Mouse (Mus musculus) lung, postnatal 0 days (tissue): ENCODE data around the gene Tamm41. TPM values are rescaled to one million over a fixed set of nuclear protein-coding genes. Genes with fewer than 3 reads are reported as not detected.

Experiments used
- ATAC-seq: fragments of 200-750 bp; cut with Nextera tagmentation; 2 replicates; pipeline ENCODE4 v1.8.0; 2017; ENCODE audit warnings: moderate library complexity
- DNase-seq: peaks from one replicate; pipeline ENCODE4 v3.0.0-alpha.2; 2016; ENCODE audit warnings: low spot score
- H3K27ac ChIP-seq: fragments of 300-500 bp; sonication (generic); 2 replicates; pipeline ENCODE4 v1.5.1; 2014; ENCODE audit warnings: antibody characterized with exemption, mild to moderate bottlenecking, low read length, mixed read lengths
- H3K27me3 ChIP-seq: fragments of 300-500 bp; sonication (generic); replicated peaks from 2 replicates; pipeline ENCODE4 v1.6.1; 2014; ENCODE audit warnings: low read length, mixed read lengths; ENCODE audit not compliant: insufficient read depth
- H3K36me3 ChIP-seq: fragments of 300-500 bp; sonication (generic); 2 replicates; pipeline ENCODE4 v1.6.1; 2014; ENCODE audit warnings: low read length, mixed read lengths; ENCODE audit not compliant: insufficient read depth
- H3K4me1 ChIP-seq: fragments of 300-500 bp; sonication (generic); 2 replicates; pipeline ENCODE4 v1.6.1; 2014; ENCODE audit warnings: antibody characterized with exemption, low read depth, low read length, mixed read lengths; ENCODE audit not compliant: insufficient read depth
- H3K4me2 ChIP-seq: fragments of 300-500 bp; sonication (generic); replicated peaks from 2 replicates; pipeline ENCODE4 v1.6.1; 2014; ENCODE audit warnings: low read depth, mild to moderate bottlenecking, low read length, moderate library complexity, mixed read lengths
- H3K4me3 ChIP-seq: fragments of 300-500 bp; sonication (generic); 2 replicates; pipeline ENCODE4 v1.5.1; 2014; ENCODE audit warnings: low read depth, low read length
- H3K9ac ChIP-seq: fragments of 300-500 bp; sonication (generic); replicated peaks from 2 replicates; pipeline ENCODE4 v1.6.1; 2014; ENCODE audit warnings: low read depth, mild to moderate bottlenecking
- H3K9me3 ChIP-seq: fragments of 300-500 bp; sonication (generic); 2 replicates; pipeline ENCODE4 v1.6.1; 2016; ENCODE audit warnings: low read length, mixed read lengths
- CTCF ChIP-seq: IDR thresholded peaks from 2 replicates; pipeline ENCODE4 v1.5.1; 2016; ENCODE audit warnings: antibody characterized with exemption, mild to moderate bottlenecking
- EP300 ChIP-seq: IDR thresholded peaks from 2 replicates; pipeline ENCODE4 v1.6.1; 2016; ENCODE audit warnings: antibody characterized with exemption, mild to moderate bottlenecking, control low read depth
- WGBS: fragments of 180-500 bp; shearing (Covaris S2); extraction: QIAGEN DNeasy Blood & Tissue Kit; methylation state at CpG from one replicate; pipeline ENCODE4 v1.1.7; 2014; 5-methylcytosine and 5-hydroxymethylcytosine counted together
- polyA plus RNA-seq: library from polyadenylated mRNA; unstranded; fragments of >200 nt; fragmentation: Nextera tagmentation; extraction: Ambion mirVana; gene quantifications from 2 replicates; pipeline ENCODE4 v1.2.1, GENCODE M21; 2015

The Tamm41 gene
- polyA plus RNA-seq, 1 experiment from 2014 or later: 27.7 TPM

GRCm38 (mm10) chr6:115010815-115011214 is 26.9 kb downstream of the Tamm41 start:
- H3K4me3 ChIP-seq: no peak overlapping the region

GRCm38 (mm10) chr6:115010304-115010703 is 27.4 kb downstream of the Tamm41 start:
- H3K27me3 ChIP-seq: no peaks in the 10 kb centered on the region
- no peak for DNase-seq
- H3K27ac ChIP-seq: no peak overlapping the region
- no peak overlapping the region for H3K9ac ChIP-seq
- no peaks in the 10 kb centered on the region for H3K4me1 ChIP-seq
- no peak overlapping the region for H3K4me3 ChIP-seq
- peaks cover 18% of the 10 kb centered on the region; the same call in 1 of the 2 replicates for H3K36me3 ChIP-seq
- no peak overlapping the region for H3K4me2 ChIP-seq
- no peaks in the 10 kb centered on the region for H3K9me3 ChIP-seq
- WGBS: 84% methylated on average over 9 of the region's 9 CpGs
- TF ChIP-seq CTCF (no peak), EP300 (no peak)
- no peak for ATAC-seq

More at GRCm38 (mm10) chr6:115010815-115011214, 26.9 kb downstream of the Tamm41 start:
- H3K27ac ChIP-seq: no peak overlapping the region
- no peak overlapping the region for H3K4me2 ChIP-seq
- TF ChIP-seq EP300 (no peak), CTCF (no peak)
- no peak overlapping the region for H3K9ac ChIP-seq
- no peak for DNase-seq
- ATAC-seq: no peak
- no peaks in the 10 kb centered on the region for H3K4me1 ChIP-seq
- no peaks in the 10 kb centered on the region for H3K9me3 ChIP-seq
- H3K27me3 ChIP-seq: no peaks in the 10 kb centered on the region
- 75% methylated on average over 9 of the region's 9 CpGs for WGBS
- peaks cover 14% of the 10 kb centered on the region; the same call in 1 of the 2 replicates for H3K36me3 ChIP-seq

GRCm38 (mm10) chr6:115007728-115008127 is 29.9 kb downstream of the Tamm41 start:
- Histone ChIP-seq H3K4me3 (no peak overlapping the region), H3K27me3 (no peaks in the 10 kb centered on the region), H3K9me3 (no peaks in the 10 kb centered on the region), H3K4me1 (no peaks in the 10 kb centered on the region), H3K4me2 (no peak overlapping the region), H3K27ac (no peak overlapping the region), H3K36me3 (peaks cover 19% of the 10 kb centered on the region; the same call in 1 of the 2 replicates), H3K9ac (no peak overlapping the region)
- ATAC-seq: peak; percentile 72
- DNase-seq: peak; percentile 71
- TF ChIP-seq EP300 (no peak), CTCF (peak; percentile 96)
- 32% methylated on average over 5 of the region's 5 CpGs for WGBS

- Histone ChIP-seq H3K4me1 (no peaks in the 10 kb centered on the region), H3K9me3 (no peaks in the 10 kb centered on the region), H3K27me3 (no peaks in the 10 kb centered on the region), H3K36me3 (peaks cover 19% of the 10 kb centered on the region; the same call in 1 of the 2 replicates), H3K27ac (no peak overlapping the region), H3K9ac (no peak overlapping the region), H3K4me2 (no peak overlapping the region), H3K4me3 (no peak overlapping the region)
- DNase-seq: peak; percentile 13
- no peak for TF ChIP-seq CTCF
- TF ChIP-seq EP300: no peak
- 0 out of 2 replicates have a peak, but pooled peaks have one; percentile 35 for ATAC-seq
- WGBS: 73% methylated on average over 6 of the region's 6 CpGs
Observed at GRCm38 (mm10) chr6:115006948-115007347, 30.7 kb downstream of the Tamm41 start.

DNA sequence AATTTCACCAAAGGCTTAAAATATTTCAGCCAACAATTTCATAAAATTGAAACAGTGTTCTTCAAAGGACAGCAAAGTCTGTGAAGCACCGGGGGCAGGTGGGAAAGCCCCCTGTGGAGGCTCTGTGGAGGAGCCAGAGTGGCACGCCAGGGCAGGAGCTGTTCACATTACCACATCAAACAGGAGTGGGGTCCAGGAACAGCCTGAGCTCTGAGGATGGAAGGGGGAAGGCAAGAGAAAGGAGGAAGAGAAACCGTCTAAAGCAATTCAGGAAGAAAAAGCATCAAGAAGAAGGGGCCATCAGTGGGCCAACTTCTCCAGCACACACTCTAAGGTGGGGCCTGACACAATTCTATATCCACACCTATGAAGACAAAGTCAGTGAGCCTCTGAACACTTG is 31.6 kb downstream of the Tamm41 start:
- Histone ChIP-seq H3K36me3 (peaks cover 14% of the 10 kb centered on the region; the same call in 1 of the 2 replicates), H3K9ac (no peak overlapping the region), H3K27me3 (no peaks in the 10 kb centered on the region), H3K4me2 (no peak overlapping the region), H3K4me1 (no peaks in the 10 kb centered on the region), H3K9me3 (no peaks in the 10 kb centered on the region), H3K4me3 (no peak overlapping the region), H3K27ac (no peak overlapping the region)
- no peak for TF ChIP-seq CTCF
- TF ChIP-seq EP300: no peak
- DNase-seq: no peak
- WGBS: 59% methylated on average over 3 of the region's 3 CpGs
- no peak for ATAC-seq

GRCm38 (mm10) chr6:115005351-115005890 is 32.3 kb downstream of the Tamm41 start:
- H3K36me3 ChIP-seq: peaks cover 9% of the 10 kb centered on the region; the same call in 1 of the 2 replicates
- H3K9me3 ChIP-seq: no peaks in the 10 kb centered on the region
- H3K27ac ChIP-seq: no peak overlapping the region
- no peaks in the 10 kb centered on the region for H3K27me3 ChIP-seq
- H3K4me2 ChIP-seq: no peak overlapping the region
- no peak overlapping the region for H3K9ac ChIP-seq
- WGBS: 86% methylated on average over 8 of the region's 8 CpGs
- DNase-seq (no peak), ATAC-seq (no peak)
- H3K4me3 ChIP-seq: no peak overlapping the region
- no peaks in the 10 kb centered on the region for H3K4me1 ChIP-seq
- TF ChIP-seq EP300: no peak
- TF ChIP-seq CTCF: no peak
